25 mouse cellular contexts compared by ENCODE assay signal in the genomic region with DNA sequence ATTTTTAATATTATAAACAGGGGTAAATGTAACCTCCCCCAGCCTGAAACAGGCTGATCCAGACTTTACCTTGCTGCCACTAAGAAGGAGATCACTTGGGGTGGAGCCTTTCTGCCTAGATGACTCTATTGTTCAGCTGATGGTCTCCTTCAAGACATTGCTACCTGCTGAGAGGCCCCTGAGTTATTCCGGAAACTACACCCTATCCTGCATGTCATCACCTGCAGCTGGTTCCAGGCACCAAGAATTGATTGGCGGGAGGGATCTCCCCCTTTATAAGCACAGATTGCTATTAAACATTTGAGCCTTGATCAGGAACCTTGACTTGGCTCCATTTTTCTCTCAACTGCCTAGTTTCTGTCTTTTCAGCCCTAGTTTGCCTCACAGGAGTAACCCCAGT. TPM values are rescaled to one million over a fixed set of nuclear protein-coding genes. Genes with fewer than 3 reads are reported as not detected.
"Had no signal": no experiment of that assay in that cellular context is flagged by ENCODE, and none has a peak within 500 bp of the region (broad histone marks: within the 10 kb centered on the region; RNA-seq: fewer than 3 reads in every experiment).

No protein-coding gene starts in this region.

- H3K9me3 ChIP-seq: neural tube, embryonic 13.5 days; neural tube, embryonic 15.5 days; stomach, embryonic 15.5 days had no signal

- H3K4me1 ChIP-seq: neural tube, embryonic 12.5 days; neural tube, embryonic 13.5 days; neural tube, embryonic 15.5 days; stomach, embryonic 15.5 days had no signal

- H3K27me3 ChIP-seq: neural tube, embryonic 12.5 days; neural tube, embryonic 13.5 days; neural tube, embryonic 15.5 days; stomach, embryonic 15.5 days had no signal

- H3K27ac ChIP-seq: neural tube, embryonic 12.5 days; neural tube, embryonic 13.5 days; neural tube, embryonic 15.5 days; stomach, embryonic 15.5 days; stomach, postnatal 0 days had no signal

- H3K4me3 ChIP-seq: neural tube, embryonic 12.5 days; neural tube, embryonic 13.5 days; neural tube, embryonic 15.5 days; stomach, embryonic 15.5 days had no signal

- H3K9ac ChIP-seq: neural tube, embryonic 12.5 days; neural tube, embryonic 13.5 days; neural tube, embryonic 15.5 days; stomach, embryonic 15.5 days had no signal

- H3K36me3 ChIP-seq: neural tube, embryonic 12.5 days; neural tube, embryonic 13.5 days; neural tube, embryonic 15.5 days; stomach, embryonic 15.5 days had no signal

- DNase-seq: retina, postnatal 1 day; right cerebral cortex, adult 18-20 months; right cerebral cortex, postnatal 14 days; right cerebral cortex, postnatal 25 days; right cerebral cortex, postnatal 4 days; spleen, adult 18-20 months; thymus, adult 18-20 months; thymus, adult 2 months; thymus, postnatal 14 days; thymus, postnatal 25 days; thymus, postnatal 4 days had no signal

- H3K4me2 ChIP-seq: neural tube, embryonic 12.5 days; neural tube, embryonic 13.5 days; neural tube, embryonic 15.5 days; stomach, embryonic 15.5 days had no signal

RNA-seq across cellular contexts. Expression of a gene that starts 8.1 kb away (rescaled TPM):
- polyA plus RNA-seq: neural tube, embryonic 11.5 days; neural tube, embryonic 12.5 days; neural tube, embryonic 13.5 days; neural tube, embryonic 14.5 days; neural tube, embryonic 15.5 days; small intestine, adult 2 months; spleen, adult 2 months; stomach, embryonic 14.5 days; stomach, embryonic 15.5 days; stomach, embryonic 16.5 days; stomach, postnatal 0 days; testis, adult 2 months; thymus, adult 2 months; thymus, postnatal 0 days; urinary bladder, adult 2 months had no signal

RNA-seq across cellular contexts. Expression of a gene that starts 58.7 kb away (rescaled TPM):
- polyA plus RNA-seq: neural tube, embryonic 11.5 days; neural tube, embryonic 12.5 days; neural tube, embryonic 13.5 days; neural tube, embryonic 14.5 days; neural tube, embryonic 15.5 days; small intestine, adult 2 months; spleen, adult 2 months; stomach, embryonic 14.5 days; stomach, embryonic 15.5 days; stomach, embryonic 16.5 days; stomach, postnatal 0 days; testis, adult 2 months; thymus, adult 2 months; thymus, postnatal 0 days; urinary bladder, adult 2 months had no signal
